Mouse (Mus musculus): ENCODE measurements around the gene Cpa5. TPM values are rescaled to one million over a fixed set of nuclear protein-coding genes. Genes with fewer than 3 reads are reported as not detected.

Gene Cpa5
- total and polyA plus RNA-seq, 3 experiments = not detected

DNA sequence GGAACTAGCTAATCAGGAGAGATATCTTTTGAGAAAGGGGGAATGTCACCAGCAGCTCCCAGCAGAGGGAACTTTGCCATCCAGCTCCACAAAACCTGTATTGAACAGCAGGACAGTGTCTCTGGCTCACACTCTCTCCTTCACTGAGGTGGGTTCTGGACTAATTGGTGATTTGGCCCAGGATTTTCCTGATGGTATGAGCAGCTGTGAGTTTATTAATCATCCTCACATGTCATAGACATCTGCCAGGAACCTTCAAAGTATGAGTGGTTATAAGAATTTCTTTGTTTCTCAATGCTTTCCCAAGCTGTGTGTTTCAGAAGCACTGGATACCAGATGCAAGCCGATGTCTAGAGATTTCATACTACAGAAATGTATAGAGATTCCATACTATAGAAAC, 35.9 kb upstream of the Cpa5 start:
- no peak for TF ChIP-seq SMC3 (IDR thresholded peaks at IDR 0.05; ENCODE audit: low read depth, low read length)
- TF ChIP-seq ELF1 (IDR thresholded peaks at IDR 0.05; ENCODE audit: low read depth, low read length) = no peak
- no peak for TF ChIP-seq E2F4 (IDR thresholded peaks at IDR 0.05; ENCODE audit: insufficient replicate concordance, low read depth, low read length)
- no peak for TF ChIP-seq RAD21 (IDR thresholded peaks at IDR 0.05; ENCODE audit: low read depth, low read length)
- no peak for TF ChIP-seq CTCF (conservative IDR thresholded peaks at IDR 0.05 in 1 of 2, IDR thresholded peaks at IDR 0.05 in 1 of 2; ENCODE audit: low read depth in 2 of 2, low read length in 2 of 2)
- TF ChIP-seq KAT2A (IDR thresholded peaks at IDR 0.05; ENCODE audit: insufficient replicate concordance, low read length) = no peak
- TF ChIP-seq TCF12 (IDR thresholded peaks at IDR 0.05; ENCODE audit: low read depth, low read length) = no peak
- TF ChIP-seq NELFE (IDR thresholded peaks at IDR 0.05; ENCODE audit: low read depth, low read length) = no peak
- no peak for TF ChIP-seq MXI1 (IDR thresholded peaks at IDR 0.05; ENCODE audit: low read depth, low read length)
- TF ChIP-seq BHLHE40 (IDR thresholded peaks at IDR 0.05; ENCODE audit: low read depth, low read length) = no peak
- TF ChIP-seq UBTF (IDR thresholded peaks at IDR 0.05; ENCODE audit: low read depth, low read length) = no peak
- TF ChIP-seq ETS1 (conservative IDR thresholded peaks at IDR 0.05; ENCODE audit: low read depth, low read length) = no peak
- no peak for TF ChIP-seq USF2 (conservative IDR thresholded peaks at IDR 0.05; ENCODE audit: low read depth, low read length)
- no peak for TF ChIP-seq MEF2A (IDR thresholded peaks at IDR 0.05; ENCODE audit: borderline replicate concordance, low read depth, low read length)
- no peak for TF ChIP-seq IRF4 (IDR thresholded peaks at IDR 0.05; ENCODE audit: low read depth, low read length)
- no peak for TF ChIP-seq CHD2 (IDR thresholded peaks at IDR 0.05; ENCODE audit: low read length)
- TF ChIP-seq MAZ (IDR thresholded peaks at IDR 0.05; ENCODE audit: low read depth, low read length) = no peak
- TF ChIP-seq ZKSCAN1 (IDR thresholded peaks at IDR 0.05; ENCODE audit: borderline replicate concordance, low read depth, low read length) = no peak
- TF ChIP-seq RCOR1 (conservative IDR thresholded peaks at IDR 0.05; ENCODE audit: low read depth, low read length) = no peak
- H3K4me3 ChIP-seq (replicated peaks in 1 of 3; ENCODE audit: low read depth in 2 of 3, low read length in 2 of 3, poor library complexity in 1 of 3) = no peak overlapping the region
- dilution Hi-C loops (cut with MboI; ENCODE audit: extremely low pct_ligation_motif_present, extremely low pct_unique_long_range_greater_than_20kb, low sequenced_read_pairs) (no loop called here), in situ Hi-C loops (cut with MboI; ENCODE audit: low pct_ligation_motif_present, low pct_unique_long_range_greater_than_20kb, low sequenced_read_pairs) (no loop called here)
- no peak for DNase-seq (ENCODE audit: extremely low read depth)
- no peaks in the 10 kb centered on the region for H3K36me3 ChIP-seq (replicated peaks in 1 of 2; ENCODE audit: control insufficient read depth in 1 of 2, insufficient read depth in 1 of 2, low read length in 1 of 2)
- H3K4me2 ChIP-seq (ENCODE audit: insufficient read depth, low read depth, poor library complexity, severe bottlenecking) = no peak overlapping the region
- no peak overlapping the region for H3K27ac ChIP-seq (ENCODE audit: insufficient read depth, low read depth)
- no peaks in the 10 kb centered on the region for H3K27me3 ChIP-seq (replicated peaks)
- H3K79me2 ChIP-seq (replicated peaks; ENCODE audit: control insufficient read depth, extremely low read depth, insufficient read depth, poor library complexity, severe bottlenecking) = no peaks in the 10 kb centered on the region
- H3K9me3 ChIP-seq (replicated peaks; ENCODE audit: low read length) = no peaks in the 10 kb centered on the region
- no peaks in the 10 kb centered on the region for H3K4me1 ChIP-seq (ENCODE audit: control insufficient read depth in 1 of 2, insufficient read depth in 2 of 2)
- no peak overlapping the region for H3K9ac ChIP-seq (ENCODE audit: insufficient read depth, low read depth)

DNA sequence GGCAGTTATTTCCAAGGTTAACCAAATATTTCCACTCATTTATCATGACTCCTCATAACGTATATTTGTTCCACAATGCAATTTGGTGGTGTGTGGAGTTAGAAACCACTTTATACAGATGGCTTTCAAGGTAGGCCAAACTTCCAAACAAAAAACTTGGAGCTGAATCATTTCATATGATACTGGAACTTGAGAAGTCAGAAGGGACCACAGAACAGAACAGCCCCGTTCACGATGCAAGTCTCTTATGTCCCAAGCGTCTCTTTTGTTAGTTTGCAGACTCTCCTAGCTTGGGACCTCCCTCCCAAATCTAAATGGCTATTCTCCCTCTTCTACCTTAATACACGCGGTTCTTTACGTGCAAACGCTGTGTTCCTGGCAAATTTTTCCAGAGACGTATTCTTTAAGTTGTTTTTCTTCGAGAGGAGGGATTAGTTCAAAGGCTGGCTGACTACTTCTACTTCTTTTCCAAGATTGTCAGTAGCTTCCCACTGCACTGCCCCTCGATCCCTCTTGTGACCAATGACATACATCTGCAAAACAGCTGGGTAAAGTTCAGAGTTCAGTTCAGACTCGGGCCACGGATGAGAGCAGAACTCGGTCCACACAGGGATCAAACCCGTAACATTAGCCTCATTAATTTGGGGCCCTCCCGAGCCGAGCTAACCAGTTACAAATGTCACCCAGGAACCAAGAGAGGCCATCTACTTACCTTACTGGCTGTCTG, 34.2 kb upstream of the Cpa5 start:
- no peak for DNase-seq (ENCODE audit: extremely low read depth)
- dilution Hi-C loops (cut with MboI; ENCODE audit: extremely low pct_ligation_motif_present, extremely low pct_unique_long_range_greater_than_20kb, low sequenced_read_pairs) (no loop called here), in situ Hi-C loops (cut with MboI; ENCODE audit: low pct_ligation_motif_present, low pct_unique_long_range_greater_than_20kb, low sequenced_read_pairs) (no loop called here)
- H3K36me3 ChIP-seq (replicated peaks in 1 of 2; ENCODE audit: control insufficient read depth in 1 of 2, insufficient read depth in 1 of 2, low read length in 1 of 2) = no peaks in the 10 kb centered on the region
- no peak for TF ChIP-seq SIN3A (IDR thresholded peaks at IDR 0.05; ENCODE audit: low read length)
- no peak for TF ChIP-seq MYC (IDR thresholded peaks at IDR 0.05; ENCODE audit: low read depth, low read length)
- no peak for TF ChIP-seq SMC3 (IDR thresholded peaks at IDR 0.05; ENCODE audit: low read depth, low read length)
- TF ChIP-seq UBTF (IDR thresholded peaks at IDR 0.05; ENCODE audit: low read depth, low read length) = no peak
- TF ChIP-seq ZKSCAN1 (IDR thresholded peaks at IDR 0.05; ENCODE audit: borderline replicate concordance, low read depth, low read length) = no peak
- no peak for TF ChIP-seq MEF2A (IDR thresholded peaks at IDR 0.05; ENCODE audit: borderline replicate concordance, low read depth, low read length)
- no peak for TF ChIP-seq GABPA (IDR thresholded peaks at IDR 0.05; ENCODE audit: insufficient replicate concordance, low read depth, low read length)
- no peak for TF ChIP-seq ZMIZ1 (IDR thresholded peaks at IDR 0.05; ENCODE audit: low read depth, low read length)
- TF ChIP-seq MXI1 (IDR thresholded peaks at IDR 0.05; ENCODE audit: low read depth, low read length) = no peak
- no peak for TF ChIP-seq E2F4 (IDR thresholded peaks at IDR 0.05; ENCODE audit: insufficient replicate concordance, low read depth, low read length)
- TF ChIP-seq JUND (conservative IDR thresholded peaks at IDR 0.05; ENCODE audit: low read depth, low read length) = no peak
- no peak for TF ChIP-seq ELF1 (IDR thresholded peaks at IDR 0.05; ENCODE audit: low read depth, low read length)
- no peak for TF ChIP-seq HCFC1 (IDR thresholded peaks at IDR 0.05; ENCODE audit: low read depth, low read length)
- TF ChIP-seq PAX5 (IDR thresholded peaks at IDR 0.05; ENCODE audit: low read length) = no peak
- TF ChIP-seq RAD21 (IDR thresholded peaks at IDR 0.05; ENCODE audit: low read depth, low read length) = no peak
- TF ChIP-seq MAZ (IDR thresholded peaks at IDR 0.05; ENCODE audit: low read depth, low read length) = no peak
- TF ChIP-seq ZC3H11A (IDR thresholded peaks at IDR 0.05; ENCODE audit: low read depth, low read length) = no peak
- no peaks in the 10 kb centered on the region for H3K27me3 ChIP-seq (replicated peaks)
- H3K4me3 ChIP-seq (replicated peaks in 1 of 3; ENCODE audit: low read depth in 2 of 3, low read length in 2 of 3, poor library complexity in 1 of 3) = no peak overlapping the region
- no peak overlapping the region for H3K27ac ChIP-seq (ENCODE audit: insufficient read depth, low read depth)
- H3K9me3 ChIP-seq (replicated peaks; ENCODE audit: low read length) = no peaks in the 10 kb centered on the region
- no peak overlapping the region for H3K9ac ChIP-seq (ENCODE audit: insufficient read depth, low read depth)
- H3K79me2 ChIP-seq (replicated peaks; ENCODE audit: control insufficient read depth, extremely low read depth, insufficient read depth, poor library complexity, severe bottlenecking) = no peaks in the 10 kb centered on the region
- H3K4me1 ChIP-seq (ENCODE audit: control insufficient read depth in 1 of 2, insufficient read depth in 2 of 2) = no peaks in the 10 kb centered on the region
- no peak overlapping the region for H3K4me2 ChIP-seq (ENCODE audit: insufficient read depth, low read depth, poor library complexity, severe bottlenecking)
